Mouse (Mus musculus) small intestine, adult 2 months (tissue): ENCODE measurements at regions not wholly inside any gene's neighbourhood (a gene's known extent, or its start where the extent isn't known, plus 50 kb on each side); places are given as distances from the start of the nearest gene placed in this dataset.

Source experiments
- CTCF ChIP-seq: fragments of 200-500 bp; IDR thresholded peaks from 2 replicates; pipeline ENCODE4 v1.5.1; 2012; ENCODE audit warnings: low read depth, mild to moderate bottlenecking, control low read depth, inconsistent platforms, low read length, moderate library complexity, mixed read lengths; ENCODE audit not compliant: insufficient replicate concordance, insufficient read length; ENCODE audit errors: extremely low read depth
- POLR2A ChIP-seq: fragments of 200-500 bp; IDR thresholded peaks from 2 replicates; pipeline ENCODE4 v1.6.1; 2012; ENCODE audit warnings: low read depth, mild to moderate bottlenecking, control low read depth, inconsistent platforms, low read length, moderate library complexity

- TF ChIP-seq CTCF (no peak), POLR2A (no peak)
Observed at GRCm38 (mm10) chr11:44062446-44062845, 161.4 kb upstream of the Adra1b start.
